Mouse (Mus musculus) thymus, adult 2 months (tissue): ENCODE measurements around the gene Gm12216. TPM values are rescaled to one million over a fixed set of nuclear protein-coding genes. Genes with fewer than 3 reads are reported as not detected.

ENCODE experiments used
- DNase-seq: peaks from one replicate; pipeline ENCODE4 v3.0.0; 2021
- H3K27ac ChIP-seq: fragments of 200-500 bp; 2 replicates; pipeline ENCODE4 v1.5.1; 2012; ENCODE audit warnings: low read length, control low read depth; ENCODE audit not compliant: control insufficient read depth, insufficient read depth
- H3K27me3 ChIP-seq: fragments of 200-500 bp; 2 replicates; pipeline ENCODE4 v1.6.1; 2012; ENCODE audit warnings: mild to moderate bottlenecking, low read length, moderate library complexity, mixed read lengths; ENCODE audit not compliant: control insufficient read depth, insufficient read depth
- H3K36me3 ChIP-seq: fragments of 200-500 bp; 2 replicates; pipeline ENCODE4 v1.6.1; 2012; ENCODE audit warnings: mild to moderate bottlenecking, low read length, moderate library complexity; ENCODE audit not compliant: control insufficient read depth, insufficient read depth
- H3K4me1 ChIP-seq: fragments of 200-500 bp; replicated peaks from 2 replicates; pipeline ENCODE4 v1.6.1; 2012; ENCODE audit warnings: low read length; ENCODE audit not compliant: control insufficient read depth, insufficient read depth
- H3K4me3 ChIP-seq: fragments of 200-500 bp; 2 replicates; pipeline ENCODE4 v1.5.1; 2012; ENCODE audit warnings: mild to moderate bottlenecking, low read length, control low read depth, moderate library complexity; ENCODE audit not compliant: control insufficient read depth, insufficient read depth
- CTCF ChIP-seq: fragments of 200-500 bp; IDR thresholded peaks from 2 replicates; pipeline ENCODE4 v1.5.1; 2012; ENCODE audit warnings: mild to moderate bottlenecking, control low read depth, low read length, moderate library complexity, borderline replicate concordance; ENCODE audit not compliant: control insufficient read depth, poor library complexity, insufficient read depth; ENCODE audit errors: extremely low read depth
- POLR2A ChIP-seq: fragments of 200-500 bp; IDR thresholded peaks from 2 replicates; pipeline ENCODE4 v1.6.1; 2012; ENCODE audit warnings: mild to moderate bottlenecking, low read length, control low read depth, moderate library complexity; ENCODE audit not compliant: control insufficient read depth, poor library complexity, insufficient read depth; ENCODE audit errors: extremely low read depth
- WGBS: fragments of 180-500 bp; shearing (Covaris S2); methylation state at CpG from one replicate; pipeline ENCODE4 v1.1.7; 2018; 5-methylcytosine and 5-hydroxymethylcytosine counted together
- polyA plus RNA-seq: library from polyadenylated mRNA; depleted of rRNA; stranded (reverse); fragments of >200 nt; gene quantifications from 2 replicates; pipeline ENCODE4 v1.2.3, GENCODE M21; 2012; rRNA removed

Gene Gm12216
- polyA plus RNA-seq, 1 experiment, result 11.1 TPM

DNA sequence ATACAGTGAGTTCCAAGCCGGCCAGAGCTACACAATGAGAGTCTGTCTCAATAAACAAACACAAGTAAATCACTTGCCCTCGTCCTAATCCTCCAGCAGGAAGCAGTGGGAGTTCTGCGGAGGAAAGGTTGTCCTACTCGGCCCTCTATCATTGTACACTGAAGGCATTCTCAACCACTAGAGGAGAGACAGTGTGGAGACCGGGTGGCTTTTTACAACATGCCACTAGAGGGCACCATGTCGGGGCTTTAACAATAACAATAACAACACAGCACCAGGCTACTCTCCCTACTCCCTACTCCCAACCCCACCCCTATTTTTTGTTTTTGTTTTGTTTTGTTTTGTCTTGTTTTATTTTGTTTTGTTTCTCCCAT is 121.5 kb downstream of the Gm12216 start:
- peaks cover 16% of the 10 kb centered on the region for H3K4me1 ChIP-seq
- no peak overlapping the region for H3K4me3 ChIP-seq
- 38% methylated on average over 6 of the region's 6 CpGs for WGBS
- TF ChIP-seq POLR2A (no peak), CTCF (no peak)
- H3K27ac ChIP-seq, result 0 out of 2 replicates have a peak overlapping the region, but pooled peaks have one; percentile 12
- DNase-seq, result peak; percentile 65
- no peaks in the 10 kb centered on the region for H3K36me3 ChIP-seq
- no peaks in the 10 kb centered on the region for H3K27me3 ChIP-seq

DNA sequence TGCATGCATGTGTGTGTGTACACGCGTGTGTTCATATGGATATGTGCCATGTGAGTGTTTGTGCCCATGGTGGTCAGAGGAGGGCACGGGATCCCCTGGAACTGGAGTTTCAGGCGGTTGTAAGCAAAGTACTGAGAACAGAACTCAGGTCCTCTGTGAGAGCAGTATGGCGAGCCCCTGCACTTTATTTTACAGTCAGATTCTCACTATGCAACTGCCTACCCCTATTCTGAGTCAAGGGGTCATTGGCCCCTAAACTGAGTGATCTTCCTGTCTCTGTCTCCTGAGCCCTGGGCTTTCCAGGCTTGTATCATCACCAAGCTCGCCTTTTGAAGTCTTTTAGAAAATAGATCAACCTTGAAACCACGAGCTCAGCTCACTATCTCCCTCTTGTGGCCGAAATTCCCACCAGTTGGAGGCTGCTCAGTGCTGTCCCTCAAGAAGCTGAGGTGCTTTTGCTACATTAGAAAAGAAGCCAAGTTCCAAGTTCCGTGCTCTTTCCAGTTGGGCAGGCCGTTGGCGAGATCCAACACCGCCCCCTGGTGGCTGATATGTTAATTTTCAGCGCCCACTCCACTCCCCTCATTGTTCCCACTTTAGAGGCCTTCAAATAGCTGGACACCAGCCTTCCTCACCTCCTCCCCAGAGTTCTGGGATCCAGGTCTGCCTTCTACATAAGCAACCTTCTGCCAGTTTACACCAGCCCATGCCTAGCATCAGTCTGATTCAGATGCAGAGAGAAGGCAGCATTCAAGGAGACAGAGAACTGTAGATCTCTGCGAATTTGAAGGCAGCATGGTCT is 122.1 kb downstream of the Gm12216 start:
- H3K27ac ChIP-seq, result 0 out of 2 replicates have a peak overlapping the region, but pooled peaks have one; percentile 12
- peaks cover 16% of the 10 kb centered on the region for H3K4me1 ChIP-seq
- WGBS, result 49% methylated on average over 14 of the region's 14 CpGs
- H3K27me3 ChIP-seq, result no peaks in the 10 kb centered on the region
- no peak overlapping the region for H3K4me3 ChIP-seq
- no peaks in the 10 kb centered on the region for H3K36me3 ChIP-seq
- TF ChIP-seq POLR2A (no peak), CTCF (peak; percentile 69; the same call in 1 of the 2 replicates)
- peak; percentile 71 for DNase-seq

DNA sequence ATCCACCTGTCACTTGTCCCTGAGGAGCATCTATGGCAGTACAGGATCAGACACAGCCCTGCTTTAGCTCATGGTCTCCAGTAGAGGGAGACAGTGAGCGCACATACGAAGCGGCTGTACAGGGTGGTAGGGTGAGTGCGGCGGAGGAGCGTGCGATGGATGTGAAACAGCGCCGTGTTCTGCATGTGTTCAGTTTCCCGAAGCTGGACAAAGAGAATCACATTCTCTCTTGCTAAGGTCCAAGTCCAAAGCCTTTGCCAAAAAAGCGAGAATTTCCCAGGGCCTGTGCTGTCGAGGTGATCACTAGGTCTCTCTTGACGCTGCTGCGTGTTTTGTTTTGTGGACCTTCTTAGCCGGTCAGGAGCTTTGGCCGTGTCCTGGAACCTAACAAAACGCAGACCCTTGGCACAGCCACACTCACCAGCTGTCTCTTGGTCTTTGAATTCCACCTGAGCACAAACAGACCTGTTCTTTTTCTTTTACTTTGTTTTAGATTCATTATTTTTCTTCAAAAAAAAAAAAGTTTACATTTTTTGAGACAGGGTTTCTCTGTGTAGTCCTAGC is 123.3 kb downstream of the Gm12216 start:
- 25% methylated on average over 17 of the region's 17 CpGs for WGBS
- Histone ChIP-seq H3K27me3 (no peaks in the 10 kb centered on the region), H3K4me3 (no peak overlapping the region), H3K27ac (no peak overlapping the region), H3K4me1 (peaks cover 16% of the 10 kb centered on the region), H3K36me3 (no peaks in the 10 kb centered on the region)
- DNase-seq, result peak; percentile 68
- TF ChIP-seq POLR2A (no peak), CTCF (peak; percentile 93)

DNA sequence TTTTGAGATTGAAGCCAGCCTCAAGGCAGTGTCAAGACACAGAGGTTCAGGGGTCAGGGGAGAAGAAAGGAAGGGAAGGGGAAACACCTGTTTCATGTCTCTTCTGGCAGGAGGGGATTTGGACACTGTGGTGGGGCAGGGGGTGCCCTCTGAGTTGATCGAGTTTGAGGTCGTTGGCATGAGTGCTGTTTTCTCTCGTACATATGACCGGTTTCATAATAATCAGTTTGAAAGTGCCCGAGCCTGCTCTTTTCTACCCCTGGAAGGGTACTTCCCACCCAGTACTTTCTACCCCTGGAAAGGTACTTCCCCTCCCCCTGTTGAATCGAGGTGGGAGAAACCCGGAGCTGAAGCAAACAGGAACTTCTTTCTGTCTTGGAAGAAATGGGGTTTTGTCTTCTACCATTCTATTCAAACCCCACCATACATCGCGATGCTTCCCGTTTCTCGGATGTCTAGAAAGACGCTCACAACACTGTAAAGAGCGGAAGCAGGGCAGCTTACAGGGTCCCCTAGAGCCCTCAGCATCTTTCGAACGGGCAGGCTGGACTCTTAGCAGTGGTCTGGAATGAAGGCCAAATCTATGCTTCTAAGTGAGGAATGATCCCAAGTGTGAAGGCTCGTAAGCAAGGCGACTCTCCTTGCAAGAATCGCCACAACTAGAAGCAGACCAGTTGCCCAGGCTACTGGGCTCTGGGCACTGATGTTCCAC is 123.9 kb downstream of the Gm12216 start:
- no peak overlapping the region for H3K4me3 ChIP-seq
- peak overlapping the region; percentile 8; the same call in 1 of the 2 replicates for H3K27ac ChIP-seq
- H3K36me3 ChIP-seq, result no peaks in the 10 kb centered on the region
- 56% methylated on average over 18 of the region's 18 CpGs for WGBS
- peaks cover 16% of the 10 kb centered on the region for H3K4me1 ChIP-seq
- H3K27me3 ChIP-seq, result no peaks in the 10 kb centered on the region
- no peak for DNase-seq
- TF ChIP-seq CTCF (no peak), POLR2A (no peak)

DNA sequence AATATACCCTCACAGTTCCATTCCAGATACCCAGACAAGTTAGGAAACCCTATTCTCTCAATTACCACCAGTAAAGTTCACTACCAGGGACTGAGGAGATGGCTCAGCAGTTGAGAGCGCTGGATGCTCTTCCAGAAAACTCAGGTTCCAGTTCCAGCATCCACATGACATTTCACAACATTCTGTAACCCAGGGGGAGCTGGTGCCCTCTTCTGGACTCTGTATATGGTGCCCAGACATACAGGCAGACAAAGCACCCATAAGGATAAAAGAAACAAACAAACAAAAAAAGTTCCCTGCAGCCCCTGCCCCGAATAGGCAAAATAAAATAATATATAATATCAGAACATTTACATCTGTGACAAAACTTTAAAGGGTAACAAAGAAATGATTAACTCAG is 124.6 kb downstream of the Gm12216 start:
- Histone ChIP-seq H3K27me3 (no peaks in the 10 kb centered on the region), H3K4me3 (no peak overlapping the region), H3K36me3 (no peaks in the 10 kb centered on the region), H3K27ac (no peak overlapping the region), H3K4me1 (peaks cover 16% of the 10 kb centered on the region)
- TF ChIP-seq POLR2A (no peak), CTCF (no peak)
- DNase-seq, result no peak
- 92% methylated on average over 2 of the region's 2 CpGs for WGBS

DNA sequence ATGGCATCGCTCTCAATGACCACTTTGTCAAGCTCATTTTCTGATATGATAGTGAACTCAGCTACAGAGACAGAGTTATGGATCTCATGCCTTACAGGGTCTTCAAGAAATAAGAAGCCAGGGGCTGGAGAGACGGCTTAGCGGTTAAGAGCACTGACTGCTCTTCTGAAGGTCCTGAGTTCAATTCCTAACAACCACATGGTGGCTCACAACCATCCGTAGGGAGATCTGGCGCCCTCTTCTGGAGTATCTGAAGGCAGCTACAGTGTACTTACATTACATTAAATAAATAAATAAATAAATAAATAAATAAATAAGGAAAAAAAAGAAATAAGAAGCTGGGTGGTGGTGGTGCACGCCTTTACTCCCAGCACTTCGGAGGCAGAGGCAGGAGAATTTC is 125.2 kb downstream of the Gm12216 start:
- Histone ChIP-seq H3K4me3 (no peak overlapping the region), H3K27ac (no peak overlapping the region), H3K36me3 (no peaks in the 10 kb centered on the region), H3K4me1 (peaks cover 16% of the 10 kb centered on the region), H3K27me3 (no peaks in the 10 kb centered on the region)
- DNase-seq, result no peak
- 90% methylated on average over 7 of the region's 7 CpGs for WGBS
- TF ChIP-seq CTCF (no peak), POLR2A (no peak)

Other genes starting within 250 kb of the Gm12216 start
- gene Il4, start 240.6 kb downstream of the Gm12216 start, polyA plus RNA-seq, result 0.55 TPM in 1 of 2 replicates, not detected in the other
- 8.5 and 10.4 TPM in 2 replicates for gene Il13, start 224.6 kb downstream of the Gm12216 start, polyA plus RNA-seq
- 8.3 and 8.4 TPM in 2 replicates for gene Rad50, start 151.9 kb downstream of the Gm12216 start, polyA plus RNA-seq
- 0.56 and 0.84 TPM in 2 replicates for gene Il5, start 138.5 kb downstream of the Gm12216 start, polyA plus RNA-seq
- gene Irf1, start 89.2 kb downstream of the Gm12216 start, polyA plus RNA-seq, result 162 and 169 TPM in 2 replicates
- gene Gm17334, start 86.1 kb downstream of the Gm12216 start, polyA plus RNA-seq, result 0.86 and 0.98 TPM in 2 replicates
- gene Slc22a5, start 32.4 kb upstream of the Gm12216 start, polyA plus RNA-seq, result 16.4 and 18.8 TPM in 2 replicates
- gene Slc22a21, start 121.1 kb upstream of the Gm12216 start, polyA plus RNA-seq, result 0.87 and 1.3 TPM in 2 replicates
- 1.2 and 1.6 TPM in 2 replicates for gene Slc22a4, start 168.8 kb upstream of the Gm12216 start, polyA plus RNA-seq
- 51.8 and 62.0 TPM in 2 replicates for gene Pdlim4, start 209.8 kb upstream of the Gm12216 start, polyA plus RNA-seq
- 4.6 and 4.8 TPM in 2 replicates for gene P4ha2, start 240.8 kb upstream of the Gm12216 start, polyA plus RNA-seq